Mouse (Mus musculus) embryonic facial prominence, embryonic 11.5 days (tissue): ENCODE data around the gene Cux2. TPM values are rescaled to one million over a fixed set of nuclear protein-coding genes. Genes with fewer than 3 reads are reported as not detected.

Experiments
- microRNA-seq: library from miRNA; unstranded; fragments of <30 nt; microRNA quantifications from one replicate; pipeline ENCODE4, GENCODE M21; 2016; ENCODE audit warnings: borderline number of aligned reads
- polyA plus RNA-seq: library from polyadenylated mRNA; unstranded; fragments of >200 nt; fragmentation: Nextera tagmentation; extraction: Ambion mirVana; gene quantifications from 2 replicates; pipeline ENCODE4 v1.2.1, GENCODE M21; 2014

Gene Cux2
- polyA plus RNA-seq, 1 experiment from 2014 or later = 4.5 TPM

Small RNA genes within 50 kb of the gene (microRNA-seq; reads per million reads assigned to microRNA genes)
- not detected for gene Mir7031

Other genes starting within 250 kb of the Cux2 start
- 7.8 and 8.7 TPM in 2 replicates for gene Sh2b3, start 212.5 kb downstream of the Cux2 start, polyA plus RNA-seq
- gene Pheta1, start 201.1 kb downstream of the Cux2 start, polyA plus RNA-seq = 25.2 and 27.4 TPM in 2 replicates
- 14.5 and 37.6 TPM in 2 replicates for gene Myl2, start 50.8 kb upstream of the Cux2 start, polyA plus RNA-seq
- not detected in 2 replicates for gene Ccdc63, start 90.7 kb upstream of the Cux2 start, polyA plus RNA-seq
- gene Ppp1cc, start 108.2 kb upstream of the Cux2 start, polyA plus RNA-seq = 307 and 311 TPM in 2 replicates
- gene Hvcn1, start 156.7 kb upstream of the Cux2 start, polyA plus RNA-seq = 10.6 and 10.8 TPM in 2 replicates
- gene Tctn1, start 214.4 kb upstream of the Cux2 start, polyA plus RNA-seq = 3.3 and 3.5 TPM in 2 replicates
- 8.3 and 9.0 TPM in 2 replicates for gene Pptc7, start 234.3 kb upstream of the Cux2 start, polyA plus RNA-seq